Mouse (Mus musculus) G1E (cell line): ENCODE results near the gene Dpm2.

Source experiments
- CTCF ChIP-seq: IDR thresholded peaks from 2 replicates; pipeline ENCODE4 v1.5.1; 2012; ENCODE audit warnings: low read depth, low read length, inconsistent platforms, mixed read lengths
- GATA1 ChIP-seq: IDR thresholded peaks from 2 replicates; pipeline ENCODE4 v1.6.1; 2012; ENCODE audit warnings: borderline replicate concordance, low read length, inconsistent platforms, mixed read lengths

DNA sequence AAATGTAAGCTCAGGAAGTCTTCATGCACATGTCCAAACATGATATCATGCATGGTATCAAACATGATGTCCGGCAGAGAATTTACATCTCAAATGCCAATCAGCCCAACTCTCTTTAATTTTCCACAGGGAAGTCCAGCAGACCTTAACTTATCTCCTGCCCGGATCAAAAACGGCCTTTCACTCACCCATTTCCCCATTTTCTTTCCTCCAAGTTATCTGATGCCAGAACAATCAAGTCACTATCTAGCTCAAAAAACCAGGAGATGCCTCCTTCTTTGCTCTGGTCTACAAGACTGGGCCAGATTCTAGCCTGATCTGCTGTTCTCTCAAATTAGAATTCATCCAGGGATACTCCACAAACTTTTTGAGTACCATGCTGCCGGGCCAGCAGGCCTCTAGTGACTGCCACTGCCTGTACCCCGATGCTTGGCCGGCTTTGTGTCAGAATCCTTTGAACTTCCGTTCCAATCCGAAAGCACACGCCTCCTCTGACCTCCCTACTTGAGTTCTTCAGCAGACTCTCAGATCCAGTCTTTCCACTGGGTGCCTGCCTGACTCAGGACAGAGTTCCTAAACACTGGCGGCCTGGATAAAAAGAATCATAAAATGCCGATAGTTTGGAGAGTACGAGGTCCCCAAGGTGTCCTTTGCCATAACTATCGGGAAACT is 36.5 kb upstream of the Dpm2 start:
- TF ChIP-seq CTCF (no peak), GATA1 (no peak)
